Mouse (Mus musculus): ENCODE measurements around the gene Rapsn.

DNA sequence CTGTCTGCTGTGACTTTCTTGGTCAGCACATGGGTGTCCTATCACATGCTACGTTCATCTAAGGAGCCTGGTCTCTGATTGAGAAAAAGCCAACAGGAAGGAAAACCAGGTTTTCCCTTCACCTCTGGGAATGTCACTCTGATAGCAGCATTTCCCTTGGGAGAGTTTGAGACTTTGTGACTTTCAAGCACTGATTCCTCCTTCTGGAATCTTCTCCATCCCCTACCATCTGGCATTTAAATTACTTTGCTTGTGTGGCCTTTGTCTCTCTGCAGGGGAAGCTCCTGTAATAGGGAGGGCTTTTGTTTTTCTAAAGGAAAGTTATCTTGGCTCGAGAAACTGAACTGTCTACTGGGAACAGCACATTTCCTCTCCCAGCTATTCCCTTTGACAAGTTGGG is 12.3 kb upstream of the Rapsn start:
- TF ChIP-seq CTCF (IDR thresholded peaks at IDR 0.05; ENCODE audit: borderline replicate concordance, extremely low read depth, insufficient read depth, insufficient read length) (no peak), POLR2A (IDR thresholded peaks at IDR 0.05; ENCODE audit: borderline replicate concordance, extremely low read depth, insufficient read depth, insufficient read length, poor library complexity, severe bottlenecking) (no peak)
